Mouse (Mus musculus) inflammation-experienced regulatory T-cells (primary cell): ENCODE measurements around the gene Clpp. TPM values are rescaled to one million over a fixed set of nuclear protein-coding genes. Genes with fewer than 3 reads are reported as not detected.

Experiments
- polyA plus RNA-seq, 2 experiments: library from polyadenylated mRNA; unstranded; fragments of 100-300 nt; shearing (Covaris generic); gene quantifications; one replicate each; pipeline ENCODE4 v1.2.1; 2017

Clpp gene
- 10 to 100 TPM; 70.9 to 88.2 TPM for polyA plus RNA-seq

GRCm38 (mm10) chr17:56990115-56990746 is at the start of gene Clpp:
Gene Clpp (plus strand): TSS chr17:56990305.

GRCm38 (mm10) chr17:56982013-56982412 is 8.1 kb upstream of the Clpp start, which contains the start of gene Acer1:
Gene Acer1 (minus strand): TSS chr17:56982126.

GRCm38 (mm10) chr17:56997029-56997667 is 7.0 kb downstream of the Clpp start, which contains the start of gene Alkbh7:
Gene Alkbh7 (plus strand): TSS chr17:56997339.

GRCm38 (mm10) chr17:56999968-57000609 is 10.0 kb downstream of the Clpp start, which contains the start of gene Pspn:
Gene Pspn (minus strand): TSS chr17:57000018.

GRCm38 (mm10) chr17:57011236-57012141 is 21.4 kb downstream of the Clpp start, which contains the start of the genes Gtf2f1 and Gm17949:
Gene Gtf2f1 (minus strand): TSS chr17:57011288.
Gene Gm17949 (plus strand): TSS chr17:57011469.

GRCm38 (mm10) chr17:57030931-57031660 is 41.0 kb downstream of the Clpp start, which contains the start of gene Khsrp:
Gene Khsrp (minus strand): TSS chr17:57031522.

GRCm38 (mm10) chr17:57041554-57041953 is 51.4 kb downstream of the Clpp start, which contains the start of gene Slc25a41:
Gene Slc25a41 (minus strand): TSS chr17:57041654.

Other genes with a start within 250 kb of the Clpp start
- gene Nrtn, start 232.8 kb upstream of the Clpp start, polyA plus RNA-seq: under 1 TPM in 1 of 2 experiments, not detected in 1; 0.20 TPM
- 10 to 100 TPM; 52.8 to 65.4 TPM for gene Dus3l, start 225.5 kb upstream of the Clpp start, polyA plus RNA-seq
- gene Prr22, start 220.1 kb upstream of the Clpp start, polyA plus RNA-seq: 1 to 10 TPM; 1.2 to 2.2 TPM
- gene Rfx2, start 159.3 kb upstream of the Clpp start, polyA plus RNA-seq: 1 to 10 TPM in 1 of 2 experiments, under 1 TPM in 1; 0.64 to 2.1 TPM
- under 1 TPM; 0.13 to 0.84 TPM for gene Acsbg2, start 115.9 kb upstream of the Clpp start, polyA plus RNA-seq
- gene 1700061G19Rik, start 114.8 kb upstream of the Clpp start, polyA plus RNA-seq: under 1 TPM; 0.36 to 0.72 TPM
- gene Mllt1, start 54.9 kb upstream of the Clpp start, polyA plus RNA-seq: 10 to 100 TPM; 37.5 to 38.6 TPM
- not detected for gene Acer1, start 8.2 kb upstream of the Clpp start, polyA plus RNA-seq
- gene Alkbh7, start 7.0 kb downstream of the Clpp start, polyA plus RNA-seq: 10 to 100 TPM; 31.4 to 37.2 TPM
- 1 to 10 TPM; 1.2 to 2.1 TPM for gene Pspn, start 9.7 kb downstream of the Clpp start, polyA plus RNA-seq
- 10 to 100 TPM; 88.5 to 98.7 TPM for gene Gtf2f1, start 21.0 kb downstream of the Clpp start, polyA plus RNA-seq
- gene Gm17949, start 21.2 kb downstream of the Clpp start, polyA plus RNA-seq: 1 to 10 TPM; 1.5 to 1.6 TPM
- gene Khsrp, start 41.2 kb downstream of the Clpp start, polyA plus RNA-seq: 10 to 100 TPM; 34.8 to 42.0 TPM
- not detected for gene Slc25a41, start 51.3 kb downstream of the Clpp start, polyA plus RNA-seq
- gene Crb3, start 68.8 kb downstream of the Clpp start, polyA plus RNA-seq: 1 to 10 TPM; 3.5 to 6.3 TPM
- gene Slc25a23, start 69.6 kb downstream of the Clpp start, polyA plus RNA-seq: 1 to 10 TPM; 4.1 to 9.8 TPM
- 100 to 1,000 TPM; 268 to 282 TPM for gene Dennd1c, start 88.2 kb downstream of the Clpp start, polyA plus RNA-seq
- 1 to 10 TPM; 1.6 to 1.8 TPM for gene Tubb4a, start 97.5 kb downstream of the Clpp start, polyA plus RNA-seq
- 10 to 100 TPM in 1 of 2 experiments, 1 to 10 TPM in 1; 5.8 to 14.8 TPM for gene Tnfsf9, start 115.0 kb downstream of the Clpp start, polyA plus RNA-seq
- 1 to 10 TPM in 1 of 2 experiments, under 1 TPM in 1; 0.51 to 1.9 TPM for gene Cd70, start 159.5 kb downstream of the Clpp start, polyA plus RNA-seq
- gene Tnfsf14, start 203.9 kb downstream of the Clpp start, polyA plus RNA-seq: 10 to 100 TPM in 1 of 2 experiments, 1 to 10 TPM in 1; 8.8 to 23.0 TPM
- gene C3, start 237.8 kb downstream of the Clpp start, polyA plus RNA-seq: under 1 TPM; 0.70 to 0.71 TPM